Mouse (Mus musculus) heart, postnatal 0 days (tissue): Measurements from ENCODE around the gene Filip1.

Experiments used
- CTCF ChIP-seq: IDR thresholded peaks from 2 replicates; pipeline ENCODE4 v1.5.1; 2016; ENCODE audit warnings: antibody characterized with exemption, control low read depth, low read depth
- EP300 ChIP-seq: IDR thresholded peaks from 2 replicates; pipeline ENCODE4 v1.6.1; 2016; ENCODE audit warnings: antibody characterized with exemption, low read depth

DNA sequence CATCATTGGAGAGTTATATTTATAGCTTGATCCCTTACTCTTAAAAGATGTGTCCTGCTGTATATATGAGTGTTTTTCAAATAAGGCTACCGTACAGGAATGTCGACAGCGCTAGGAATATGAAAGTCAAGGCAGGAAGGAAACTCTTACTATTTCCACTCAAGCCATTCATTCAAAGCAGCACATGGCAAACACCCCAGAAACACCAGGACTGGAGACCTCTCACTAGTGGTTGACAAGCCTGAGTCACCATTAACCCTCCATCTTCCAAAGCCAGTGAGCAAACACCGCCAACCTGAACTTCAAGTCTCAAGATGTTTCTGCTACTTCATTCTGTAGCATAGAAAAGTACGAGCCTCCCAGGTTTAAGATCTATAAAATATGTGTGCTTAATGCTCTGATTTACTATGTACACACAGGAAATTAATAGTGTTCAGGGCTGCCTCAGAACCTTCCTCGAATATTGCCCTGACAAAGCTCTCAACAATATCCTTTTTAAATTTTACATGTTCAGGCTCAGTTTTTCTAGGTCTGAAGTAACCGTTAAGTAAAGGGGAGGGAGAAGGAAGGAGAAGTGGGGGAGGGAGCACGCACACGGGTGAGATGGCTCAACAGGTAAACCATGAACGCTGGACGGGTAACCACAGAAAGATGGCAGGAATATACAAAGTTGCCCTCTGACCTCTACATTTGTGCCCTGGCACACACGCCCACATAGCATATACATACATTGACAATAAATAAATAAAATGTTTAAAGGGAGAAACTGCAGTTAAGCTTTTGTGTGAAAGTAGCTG lies 34.2 kb downstream of the Filip1 start:
- TF ChIP-seq CTCF = no peak
- peak; percentile 16; the same call in 1 of the 2 replicates for TF ChIP-seq EP300
